Mouse (Mus musculus): Measurements from ENCODE around the gene Klk1b27. TPM values are rescaled to one million over a fixed set of nuclear protein-coding genes. Genes with fewer than 3 reads are reported as not detected.
"Not testable (repeated sequence)": the region's sequence is repeated elsewhere in the genome, so short reads cannot be mapped to it uniquely, and the experiment has no call there.

Klk1b27 gene
- polyA plus RNA-seq (2021), result not detected

DNA sequence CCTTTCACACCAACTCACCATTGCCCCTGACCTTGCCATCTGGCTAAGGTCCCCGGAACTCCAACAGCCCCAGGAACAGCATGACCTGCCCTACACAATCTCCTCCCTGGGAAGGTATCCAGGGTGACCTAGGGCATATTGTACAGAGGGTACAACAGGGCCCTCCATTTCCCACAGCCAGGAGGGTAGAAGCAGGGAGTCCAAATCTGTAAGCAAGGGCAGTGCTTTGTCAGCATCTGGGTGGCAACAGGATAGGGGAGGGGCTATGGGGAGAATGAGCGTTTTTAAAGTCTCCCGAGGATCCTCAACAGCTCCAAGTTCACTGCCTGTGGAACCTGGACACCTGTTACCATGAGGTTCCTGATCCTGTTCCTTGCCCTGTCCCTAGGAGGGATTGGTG lies at the start of gene Klk1b27:
Gene Klk1b27, plus strand, starts transcription at position 301 of the 400 bp plus-strand sequence.
- H3K27me3 ChIP-seq; ATAC-seq; CTCF ChIA-PET; DNase-seq (ENCODE audit: low read depth, low spot score); POLR2A ChIA-PET: not testable (repeated sequence)
- in situ Hi-C loops (cut with MboI; ENCODE audit: low pct_unique_long_range_greater_than_20kb), result loop anchor here (10.0 kb wide), 1 partner anchor 143 kb away; the partner anchor contains the start of gene Klk1b3

GRCm38 (mm10) chr7:44004847-44005246 lies 47.2 kb upstream of the Klk1b27 start:
- POLR2A ChIA-PET, result no interaction called here
- ATAC-seq, result no peak
- no peak for DNase-seq (ENCODE audit: low read depth, low spot score)
- no peaks in the 10 kb centered on the region for H3K27me3 ChIP-seq
- in situ Hi-C loops (cut with MboI; ENCODE audit: low pct_unique_long_range_greater_than_20kb), result no loop called here
- TF ChIP-seq CTCF (IDR thresholded peaks at IDR 0.05), result no peak
- CTCF ChIA-PET, result no interaction called here

- CTCF ChIA-PET; POLR2A ChIA-PET; H3K27me3 ChIP-seq; in situ Hi-C loops (cut with MboI; ENCODE audit: low pct_unique_long_range_greater_than_20kb); ATAC-seq; DNase-seq (ENCODE audit: low read depth, low spot score): not testable (repeated sequence)
Observed at GRCm38 (mm10) chr7:44011868-44012267, 40.2 kb upstream of the Klk1b27 start, which contains the start of gene Klk1b26. TSS of gene Klk1b26 (plus strand) at chr7:44012168.

GRCm38 (mm10) chr7:44014666-44015065 lies 37.4 kb upstream of the Klk1b27 start:
- DNase-seq (ENCODE audit: low read depth, low spot score); in situ Hi-C loops (cut with MboI; ENCODE audit: low pct_unique_long_range_greater_than_20kb); CTCF ChIA-PET; POLR2A ChIA-PET; ATAC-seq; H3K27me3 ChIP-seq: not testable (repeated sequence)

GRCm38 (mm10) chr7:44015071-44015470 lies 37.0 kb upstream of the Klk1b27 start:
- no peak for DNase-seq (ENCODE audit: low read depth, low spot score)
- no peaks in the 10 kb centered on the region for H3K27me3 ChIP-seq
- POLR2A ChIA-PET, result no interaction called here
- ATAC-seq, result no peak
- TF ChIP-seq CTCF (IDR thresholded peaks at IDR 0.05), result no peak
- in situ Hi-C loops (cut with MboI; ENCODE audit: low pct_unique_long_range_greater_than_20kb), result no loop called here
- CTCF ChIA-PET, result no interaction called here

DNA sequence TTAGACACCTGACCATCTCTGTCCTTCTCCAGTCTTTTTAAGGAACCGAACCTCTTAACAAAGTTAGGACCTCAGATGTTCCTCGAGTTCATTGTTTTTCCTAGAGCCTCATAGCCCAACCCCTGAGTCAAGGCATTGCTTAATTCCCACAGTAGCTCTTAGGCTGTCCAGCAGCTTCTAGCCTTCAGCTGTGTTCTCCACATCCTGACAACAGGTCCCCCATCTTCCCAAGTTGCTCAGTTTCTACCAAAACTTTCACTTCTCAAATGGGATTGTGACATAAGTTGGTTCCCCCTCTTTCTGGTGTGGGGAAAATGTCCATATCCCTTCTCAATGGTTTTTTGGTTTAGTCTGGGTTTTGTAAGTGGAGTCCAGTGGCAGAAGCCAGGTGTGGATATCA lies 20.0 kb downstream of the Klk1b27 start:
- in situ Hi-C loops (cut with MboI; ENCODE audit: low pct_unique_long_range_greater_than_20kb), result loop anchor here (5.0 kb wide), 1 partner anchor 90 kb away; no protein-coding TSS in a partner anchor
- CTCF ChIA-PET, result no interaction called here
- ATAC-seq, result no peak
- no peak for DNase-seq (ENCODE audit: low read depth, low spot score)
- H3K27me3 ChIP-seq, result no peaks in the 10 kb centered on the region
- TF ChIP-seq CTCF (IDR thresholded peaks at IDR 0.05), result no peak
- POLR2A ChIA-PET, result no interaction called here

DNA sequence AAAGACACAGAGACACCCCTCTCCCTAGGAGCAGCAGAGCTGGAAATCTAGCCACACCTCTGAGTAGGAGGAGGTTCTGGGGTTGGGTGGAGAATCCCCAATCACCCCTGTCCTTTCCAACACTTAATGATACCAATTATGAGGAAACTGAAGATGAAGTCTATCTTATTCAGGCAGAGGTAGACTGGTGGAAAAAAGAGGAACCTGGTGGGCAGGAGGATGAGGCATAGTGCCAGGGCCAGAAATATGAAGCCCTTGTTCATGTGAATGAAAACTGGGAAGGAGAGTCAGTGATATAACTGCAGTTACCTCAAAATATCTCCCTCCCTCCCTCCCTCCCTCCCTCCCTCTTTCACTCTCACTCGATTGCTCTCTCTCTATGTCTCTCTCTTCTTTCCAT lies 25.6 kb downstream of the Klk1b27 start:
- ATAC-seq (no peak), DNase-seq (ENCODE audit: low read depth, low spot score) (no peak)
- in situ Hi-C loops (cut with MboI; ENCODE audit: low pct_unique_long_range_greater_than_20kb), result no loop called here
- ChIA-PET POLR2A (interaction anchor here (0.6 kb wide), 1 partner anchor 1375 kb away, joined by 3 read pairs; no protein-coding TSS in a partner anchor), CTCF (no interaction called here)
- peaks cover 4% of the 10 kb centered on the region for H3K27me3 ChIP-seq
- TF ChIP-seq CTCF (IDR thresholded peaks at IDR 0.05), result no peak

- ATAC-seq, result no peak
- ChIA-PET POLR2A (no interaction called here), CTCF (no interaction called here)
- H3K27me3 ChIP-seq, result no peaks in the 10 kb centered on the region
- in situ Hi-C loops (cut with MboI; ENCODE audit: low pct_unique_long_range_greater_than_20kb), result no loop called here
- DNase-seq (ENCODE audit: low read depth, low spot score), result no peak
- no peak for TF ChIP-seq CTCF (IDR thresholded peaks at IDR 0.05)
Observed at GRCm38 (mm10) chr7:44096111-44096510, 44.0 kb downstream of the Klk1b27 start.

- in situ Hi-C loops (cut with MboI; ENCODE audit: low pct_unique_long_range_greater_than_20kb); ATAC-seq; DNase-seq (ENCODE audit: low read depth, low spot score); H3K27me3 ChIP-seq; CTCF ChIA-PET; POLR2A ChIA-PET: not testable (repeated sequence)
Observed at GRCm38 (mm10) chr7:44102028-44102427, 49.9 kb downstream of the Klk1b27 start, which contains the start of gene Klk1b21. TSS of gene Klk1b21 (plus strand) at chr7:44102328.

Other genes with a start within 250 kb of the Klk1b27 start
- not detected for gene Klk7, start 241.0 kb upstream of the Klk1b27 start, polyA plus RNA-seq (2021)
- not detected for gene Klk6, start 227.8 kb upstream of the Klk1b27 start, polyA plus RNA-seq (2021)
- gene Klk5, start 210.3 kb upstream of the Klk1b27 start, polyA plus RNA-seq (2021), result not detected
- gene Klk4, start 171.1 kb upstream of the Klk1b27 start, polyA plus RNA-seq (2021), result not detected
- gene Klk15, start 118.5 kb upstream of the Klk1b27 start, polyA plus RNA-seq (2021), result not detected
- not detected for gene Klk1b8, start 101.6 kb upstream of the Klk1b27 start, polyA plus RNA-seq (2021)
- gene Klk1b1, start 85.5 kb upstream of the Klk1b27 start, polyA plus RNA-seq (2021), result not detected
- gene Klk1b9, start 76.2 kb upstream of the Klk1b27 start, polyA plus RNA-seq (2021), result not detected
- not detected for gene Klk1b11, start 56.4 kb upstream of the Klk1b27 start, polyA plus RNA-seq (2021)
- gene Klk1b26, start 40.1 kb upstream of the Klk1b27 start, polyA plus RNA-seq (2021), result not detected
- not detected for gene Klk1b21, start 50.0 kb downstream of the Klk1b27 start, polyA plus RNA-seq (2021)
- not detected for gene Klk1b22, start 60.4 kb downstream of the Klk1b27 start, polyA plus RNA-seq (2021)
- gene Klk1b16, start 84.5 kb downstream of the Klk1b27 start, polyA plus RNA-seq (2021), result not detected
- gene Klk1b24, start 135.9 kb downstream of the Klk1b27 start, polyA plus RNA-seq (2021), result not detected
- not detected for gene Klk1b3, start 145.9 kb downstream of the Klk1b27 start, polyA plus RNA-seq (2021)
- not detected for gene Klk1b4, start 155.1 kb downstream of the Klk1b27 start, polyA plus RNA-seq (2021)
- not detected for gene Klk1b5, start 163.7 kb downstream of the Klk1b27 start, polyA plus RNA-seq (2021)
- not detected for gene Klk1, start 173.1 kb downstream of the Klk1b27 start, polyA plus RNA-seq (2021)
- not detected for gene Gm36864, start 183.9 kb downstream of the Klk1b27 start, polyA plus RNA-seq (2021)
- 0.23 TPM for gene 1700028J19Rik, start 194.4 kb downstream of the Klk1b27 start, polyA plus RNA-seq (2021)
- gene 2410002F23Rik, start 194.4 kb downstream of the Klk1b27 start, polyA plus RNA-seq (2021), result 32.3 TPM
- not detected for gene Acp4, start 205.1 kb downstream of the Klk1b27 start, polyA plus RNA-seq (2021)
- gene Gm15517, start 209.2 kb downstream of the Klk1b27 start, polyA plus RNA-seq (2021), result not detected